ENCODE assay signal across 8 mouse cellular contexts in genomic region chr16:22162512-22163455, GRCm38 (mm10). TPM values are rescaled to one million over a fixed set of nuclear protein-coding genes. Genes with fewer than 3 reads are reported as not detected.
DNase-seq lines count a peak whose midpoint lies in the region; ATAC-seq and TF ChIP-seq lines count a peak whose summit lies in the region.

Gene Igf2bp2 (minus strand): TSS chr16:22163299.

- peaks cover 0 to 12% of the 10 kb centered on the region in 2 experiments; a peak in 2 of 4 replicates for H3K4me1 ChIP-seq in ES-E14 (ENCODE audit: control insufficient read depth in 2 of 2, insufficient read depth in 2 of 2, low read length in 2 of 2, poor library complexity in 1 of 2)
- no peaks in the 10 kb centered on the region; the same call in 1 of the 2 replicates for H3K4me1 ChIP-seq in forebrain, postnatal 0 days (ENCODE audit: insufficient read depth)
- H3K4me1 ChIP-seq in limb, embryonic 11.5 days (ENCODE audit: control insufficient read depth, insufficient read depth, low read length), result 0 out of 2 replicates have a peak, but pooled peaks cover 2% of the 10 kb centered on the region
- peaks cover 27% of the 10 kb centered on the region for H3K4me1 ChIP-seq in midbrain, embryonic 12.5 days
- H3K4me1 ChIP-seq in testis, adult 2 months (ENCODE audit: control insufficient read depth, insufficient read depth, low read length), result peaks cover 12% of the 10 kb centered on the region

- peak within 1 kb of the TSS; percentile 56 for H3K9ac ChIP-seq in ES-E14 (ENCODE audit: insufficient read depth, low read depth, low read length, poor library complexity, severe bottlenecking)
- H3K9ac ChIP-seq in forebrain, postnatal 0 days, result peak within 1 kb of the TSS; percentile 68
- peak within 1 kb of the TSS; percentile 93 for H3K9ac ChIP-seq in limb, embryonic 11.5 days (ENCODE audit: low read length)
- peak within 1 kb of the TSS; percentile 96 for H3K9ac ChIP-seq in midbrain, embryonic 12.5 days (replicated peaks)

- peak within 1 kb of the TSS; percentile 98 for H3K4me2 ChIP-seq in forebrain, postnatal 0 days (ENCODE audit: low read depth)
- peak within 1 kb of the TSS; percentile 54 for H3K4me2 ChIP-seq in limb, embryonic 11.5 days (ENCODE audit: low read depth, severe bottlenecking)
- peak within 1 kb of the TSS; percentile 84 for H3K4me2 ChIP-seq in midbrain, embryonic 12.5 days (replicated peaks)

- H3K36me3 ChIP-seq in ES-E14 (ENCODE audit: control insufficient read depth, insufficient read depth, low read length, poor library complexity, severe bottlenecking), result no peaks in the 10 kb centered on the region
- H3K36me3 ChIP-seq in forebrain, postnatal 0 days (ENCODE audit: insufficient read depth), result no peaks in the 10 kb centered on the region
- no peaks in the 10 kb centered on the region for H3K36me3 ChIP-seq in limb, embryonic 11.5 days (ENCODE audit: control insufficient read depth, insufficient read depth, low read length)
- no peaks in the 10 kb centered on the region for H3K36me3 ChIP-seq in midbrain, embryonic 12.5 days
- no peaks in the 10 kb centered on the region for H3K36me3 ChIP-seq in testis, adult 2 months (ENCODE audit: control insufficient read depth, insufficient read depth, low read length)

- in situ Hi-C loops in ES-E14 (cut with MboI; ENCODE audit: low sequenced_read_pairs in 2 of 2, unreplicated experiment in 2 of 2), result no loop called here

- H3K27me3 ChIP-seq in forebrain, postnatal 0 days (ENCODE audit: insufficient read depth, low read length), result no peaks in the 10 kb centered on the region
- H3K27me3 ChIP-seq in limb, embryonic 11.5 days (ENCODE audit: control insufficient read depth, insufficient read depth, low read length), result no peaks in the 10 kb centered on the region
- no peaks in the 10 kb centered on the region for H3K27me3 ChIP-seq in midbrain, embryonic 12.5 days
- H3K27me3 ChIP-seq in testis, adult 2 months (ENCODE audit: control insufficient read depth, insufficient read depth, low read length), result no peaks in the 10 kb centered on the region

- no peak for DNase-seq in ES-E14 (ENCODE audit: low read depth, low spot score)
- peak; percentile 86 for DNase-seq in adrenal gland, postnatal 10 days
- DNase-seq in forebrain, postnatal 0 days, result peak; percentile 57
- peak; percentile 75 for DNase-seq in heart, postnatal 4 days
- peak; percentile 81 for DNase-seq in limb, embryonic 11.5 days (ENCODE audit: low spot score)

- no peak for TF ChIP-seq POLR2A in testis, adult 2 months (IDR thresholded peaks at IDR 0.05; ENCODE audit: control insufficient read depth, low read depth, low read length)

- ATAC-seq in forebrain, postnatal 0 days, result peak; percentile 87
- ATAC-seq in limb, embryonic 11.5 days (ENCODE audit: insufficient number of reproducible peaks, low FRiP score, low TSS enrichment, low read depth), result peak; percentile 85
- ATAC-seq in midbrain, embryonic 12.5 days (ENCODE audit: low FRiP score, low read depth), result peak; percentile 73
- no peak for ATAC-seq in activated CD4-positive, CD25-positive, alpha-beta regulatory T cell, adult 4 months

- H3K4me3 ChIP-seq in ES-E14 (ENCODE audit: insufficient read depth in 1 of 2, low read depth in 1 of 2, low read length in 2 of 2, poor library complexity in 1 of 2, severe bottlenecking in 1 of 2), result peak within 1 kb of the TSS; percentile 88 to 91
- peak within 1 kb of the TSS; percentile 81 for H3K4me3 ChIP-seq in forebrain, postnatal 0 days (ENCODE audit: low read depth, low read length)
- peak within 1 kb of the TSS; percentile 97 for H3K4me3 ChIP-seq in limb, embryonic 11.5 days (ENCODE audit: low read depth, low read length)
- H3K4me3 ChIP-seq in midbrain, embryonic 12.5 days, result peak within 1 kb of the TSS; percentile 84
- peak within 1 kb of the TSS; percentile 79 for H3K4me3 ChIP-seq in testis, adult 2 months (ENCODE audit: control insufficient read depth, low read depth, low read length)

- 2% methylated on average over 95 of the region's 131 CpGs for WGBS in forebrain, postnatal 0 days
- WGBS in limb, embryonic 11.5 days, result under 1% methylated on average over 94 of the region's 131 CpGs
- WGBS in midbrain, embryonic 12.5 days, result under 1% methylated on average over 78 of the region's 131 CpGs

- no peak for TF ChIP-seq CTCF in forebrain, postnatal 0 days (IDR thresholded peaks at IDR 0.05; ENCODE audit: low read depth)
- no peak for TF ChIP-seq CTCF in testis, adult 2 months (IDR thresholded peaks at IDR 0.05; ENCODE audit: control insufficient read depth, insufficient read depth, insufficient replicate concordance, low read depth, low read length)

- no peak within 1 kb of the TSS for H3K27ac ChIP-seq in ES-E14 (ENCODE audit: insufficient read depth, low read depth, low read length, poor library complexity, severe bottlenecking)
- H3K27ac ChIP-seq in forebrain, postnatal 0 days (ENCODE audit: low read depth, low read length), result peak within 1 kb of the TSS; percentile 45; the same call in 1 of the 2 replicates
- H3K27ac ChIP-seq in limb, embryonic 11.5 days (replicated peaks; ENCODE audit: low read depth, low read length), result peak within 1 kb of the TSS; percentile 93
- H3K27ac ChIP-seq in midbrain, embryonic 12.5 days (replicated peaks), result peak within 1 kb of the TSS; percentile 92
- no peak within 1 kb of the TSS for H3K27ac ChIP-seq in testis, adult 2 months (ENCODE audit: control insufficient read depth, insufficient read depth, low read depth, low read length)

- H3K9me3 ChIP-seq in ES-E14 (ENCODE audit: control insufficient read depth, insufficient read depth, low read depth, low read length), result no peaks in the 10 kb centered on the region
- H3K9me3 ChIP-seq in forebrain, postnatal 0 days (ENCODE audit: low read length), result no peaks in the 10 kb centered on the region
- no peaks in the 10 kb centered on the region for H3K9me3 ChIP-seq in limb, embryonic 11.5 days (ENCODE audit: control insufficient read depth, low read length)
- no peaks in the 10 kb centered on the region for H3K9me3 ChIP-seq in midbrain, embryonic 12.5 days

TF ChIP-seq in ES-E14, 5 proteins besides CTCF, POLR2A, EP300 and RAD21:
- no peak; the same call in 1 of the 2 replicates for TF ChIP-seq HCFC1 (IDR thresholded peaks at IDR 0.05; ENCODE audit: borderline replicate concordance, insufficient read depth, low read length)
- no peak for TF ChIP-seq ZNF384 (IDR thresholded peaks at IDR 0.05; ENCODE audit: low read depth, low read length)
- no peak for TF ChIP-seq CHD2 (IDR thresholded peaks at IDR 0.05; ENCODE audit: low read depth, low read length)
- no peak for TF ChIP-seq MAFK (IDR thresholded peaks at IDR 0.05; ENCODE audit: insufficient read depth, low read depth, low read length)
- TF ChIP-seq ZC3H11A (IDR thresholded peaks at IDR 0.05; ENCODE audit: borderline replicate concordance, low read depth, low read length), result no peak

RNA-seq across cellular contexts. Expression of gene Igf2bp2, which starts in this region (rescaled TPM):
- total RNA-seq in ES-E14 (2012; rRNA removed), result 24.3 and 25.6 TPM in 2 replicates
- total RNA-seq in adrenal gland, postnatal 10 days (2021), result 10 to 100 TPM; 15.8 to 21.8 TPM
- total RNA-seq in forebrain, postnatal 0 days (2014; rRNA removed), result 11.2 and 12.2 TPM in 2 replicates
- 4.7 and 5.6 TPM in 2 replicates for polyA plus RNA-seq in forebrain, postnatal 0 days (2015; fragmentation: Nextera tagmentation; extraction: Ambion mirVana)
- 10 to 100 TPM; 23.9 to 24.8 TPM for total RNA-seq in heart, postnatal 4 days (2021)
- polyA plus RNA-seq in limb, embryonic 11.5 days (2014; fragmentation: Nextera tagmentation; extraction: Ambion mirVana), result 190 and 206 TPM in 2 replicates
- 72.5 and 77.2 TPM in 2 replicates for polyA plus RNA-seq in midbrain, embryonic 12.5 days (2016; fragmentation: Nextera tagmentation; extraction: Ambion mirVana)
- 0.53 and 0.63 TPM in 2 replicates for polyA plus RNA-seq in testis, adult 2 months (2012; rRNA removed)
- polyA plus RNA-seq in activated CD4-positive, CD25-positive, alpha-beta regulatory T cell, adult 4 months (2017; shearing (Covaris generic)), result 1 to 10 TPM in 1 of 2 experiments, under 1 TPM in 1; 0.41 to 1.2 TPM

Comparison
In these comparisons a context has a peak if more than half of its experiments do, and no peak if none do; other contexts are left out.
1. RNA of gene Igf2bp2 (polyA plus RNA-seq): 190 to 206 TPM in limb, embryonic 11.5 days and 72.5 to 77.2 TPM in midbrain, embryonic 12.5 days; 4.7 to 5.6 TPM in forebrain, postnatal 0 days, 0.41 to 1.2 TPM in activated CD4-positive, CD25-positive, alpha-beta regulatory T cell, adult 4 months and 0.53 to 0.63 TPM in testis, adult 2 months; every median in the first group is over 10 times any median in the second.
2. H3K27ac ChIP-seq: peak in forebrain, postnatal 0 days (single experiment), limb, embryonic 11.5 days (single experiment) and midbrain, embryonic 12.5 days (single experiment); none in ES-E14 (single experiment) and testis, adult 2 months (single experiment).
3. Peak in every context shown above with its lines, with median percentiles within 50 percentile points of each other: H3K4me3 ChIP-seq, H3K9ac ChIP-seq and H3K4me2 ChIP-seq.